Mouse (Mus musculus) brain, embryonic 14.5 days (tissue): ENCODE measurements at regions not wholly inside any gene's neighbourhood (a gene's known extent, or its start where the extent isn't known, plus 50 kb on each side); places are given as distances from the start of the nearest gene placed in this dataset.

Experiments
- CTCF ChIP-seq: fragments of 200-500 bp; IDR thresholded peaks from 2 replicates; pipeline ENCODE4 v1.5.1; 2012; ENCODE audit warnings: inconsistent platforms, mild to moderate bottlenecking, moderate library complexity, borderline replicate concordance; ENCODE audit not compliant: insufficient read depth, insufficient read length; ENCODE audit errors: extremely low read depth
- POLR2A ChIP-seq: fragments of 200-500 bp; IDR thresholded peaks from 2 replicates; pipeline ENCODE4 v1.6.1; 2012; ENCODE audit warnings: mild to moderate bottlenecking, inconsistent platforms, borderline replicate concordance; ENCODE audit not compliant: poor library complexity, insufficient read depth, insufficient read length, severe bottlenecking; ENCODE audit errors: extremely low read depth

- TF ChIP-seq POLR2A (no peak), CTCF (no peak)
Observed at GRCm38 (mm10) chr13:52062576-52062975, 216.1 kb downstream of the Gadd45g start.
